Mouse (Mus musculus): ENCODE measurements around the gene Mkln1.

DNA sequence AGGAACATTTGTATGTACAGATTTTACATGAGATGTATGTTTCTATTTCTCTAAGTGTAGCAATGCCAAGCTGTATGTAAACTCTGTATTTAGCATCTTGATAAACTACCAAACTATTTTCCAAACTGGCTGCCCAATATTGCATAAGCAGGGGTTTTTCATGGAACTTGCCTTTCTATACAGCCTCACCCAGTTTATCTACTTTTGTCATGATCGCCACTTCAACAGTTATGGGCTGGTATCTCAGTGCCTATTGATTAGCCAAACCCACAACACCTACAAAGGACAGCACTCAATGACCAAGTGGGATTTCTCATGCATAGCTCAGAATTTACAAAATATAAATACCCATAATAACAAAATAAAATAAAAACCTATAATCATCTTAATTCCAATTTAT is 139.6 kb downstream of the Mkln1 start:
- TF ChIP-seq CTCF (IDR thresholded peaks at IDR 0.05; ENCODE audit: low read depth, low read length) (no peak), POLR2A (IDR thresholded peaks at IDR 0.05; ENCODE audit: extremely low read depth, insufficient read depth, low read length) (no peak)

Measured in liver, adult 2 months (tissue).